Mouse (Mus musculus) spleen, adult 2 months (tissue): ENCODE results near the gene Gipc1.

Source experiments
- CTCF ChIP-seq: fragments of 200-500 bp; IDR thresholded peaks from 2 replicates; pipeline ENCODE4 v1.5.1; 2011; ENCODE audit warnings: mild to moderate bottlenecking, inconsistent platforms; ENCODE audit not compliant: insufficient read depth, insufficient read length, insufficient replicate concordance; ENCODE audit errors: extremely low read depth
- POLR2A ChIP-seq: fragments of 200-500 bp; IDR thresholded peaks from 2 replicates; pipeline ENCODE4 v1.6.1; 2011; ENCODE audit warnings: low read depth, low read length, inconsistent platforms

- no peak for TF ChIP-seq CTCF
- no peak for TF ChIP-seq POLR2A
Observed at GRCm38 (mm10) chr8:83611921-83612320, 40.6 kb upstream of the Gipc1 start.
